Mouse (Mus musculus) ES-Bruce4 (cell line): Measurements from ENCODE around the gene Hdac4.

ENCODE experiments used
- CTCF ChIP-seq: IDR thresholded peaks from one replicate; pipeline ENCODE4 v1.8.1; 2011; ENCODE audit warnings: low read depth, low read length
- EP300 ChIP-seq: IDR thresholded peaks from 2 replicates; pipeline ENCODE4 v1.6.1; 2011; ENCODE audit warnings: low read depth, low read length; ENCODE audit not compliant: insufficient read depth
- POLR2A ChIP-seq: IDR thresholded peaks from one replicate; pipeline ENCODE4 v1.8.1; 2011; ENCODE audit warnings: low read length; ENCODE audit not compliant: insufficient read depth

GRCm38 (mm10) chr1:91959891-91960290 is 235.6 kb downstream of the Hdac4 start:
- TF ChIP-seq EP300 (no peak), POLR2A (no peak), CTCF (no peak)
